Mouse (Mus musculus): Measurements from ENCODE around the gene Cse1l.

DNA sequence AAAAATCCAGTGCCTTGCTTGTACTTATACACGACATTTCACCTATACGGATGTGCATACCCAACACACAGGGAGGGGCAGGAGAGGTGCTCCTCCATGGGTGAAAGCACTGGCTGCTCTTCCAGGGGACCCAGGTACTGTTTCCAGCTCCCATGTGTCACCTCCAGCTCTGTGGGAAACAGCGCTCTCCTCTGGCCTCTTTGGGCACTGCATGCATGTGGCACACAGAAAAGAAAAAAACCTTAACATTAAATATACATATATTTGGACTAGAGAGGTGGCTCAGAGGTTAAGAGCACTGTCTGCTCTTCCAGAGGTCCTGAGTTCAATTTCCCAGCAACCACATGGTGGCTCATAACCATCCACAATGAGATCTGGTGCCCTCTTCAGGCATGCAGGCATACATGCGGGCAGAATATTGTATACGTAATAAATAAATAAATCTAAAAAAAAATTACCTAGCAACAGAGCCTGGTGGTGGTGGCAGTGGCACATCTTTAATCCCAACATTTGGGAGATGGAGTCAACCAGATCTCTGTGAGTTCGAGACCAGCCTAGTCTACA lies 2.0 kb upstream of the Cse1l start:
- TF ChIP-seq POLR2A (IDR thresholded peaks at IDR 0.05; ENCODE audit: borderline replicate concordance, extremely low read depth, insufficient read depth, insufficient read length, poor library complexity, severe bottlenecking) (no peak), CTCF (IDR thresholded peaks at IDR 0.05; ENCODE audit: borderline replicate concordance, extremely low read depth, insufficient read depth, insufficient read length) (peak; percentile 8; the same call in 1 of the 2 replicates)

Measured in brain, embryonic 14.5 days (tissue).